Mouse (Mus musculus) frontal cortex, adult 2 months (tissue): ENCODE results near the gene Myom1. TPM values are rescaled to one million over a fixed set of nuclear protein-coding genes. Genes with fewer than 3 reads are reported as not detected.

Experiments
- DNase-seq, 2 experiments: peaks; one replicate each; pipeline ENCODE4 v3.0.0; 2022; ENCODE audit warnings: low spot score in 1 of 2; ENCODE audit errors: extremely low spot score in 1 of 2
- polyA plus RNA-seq: library from polyadenylated mRNA; depleted of rRNA; stranded (reverse); fragments of >200 nt; gene quantifications from 2 replicates; pipeline ENCODE4 v1.2.3, GENCODE M21; 2012

Gene Myom1
- polyA plus RNA-seq, 1 experiment, result 2.8 TPM

GRCm38 (mm10) chr17:71013105-71013504 is 10.7 kb downstream of the Myom1 start:
- no peak for DNase-seq

DNA sequence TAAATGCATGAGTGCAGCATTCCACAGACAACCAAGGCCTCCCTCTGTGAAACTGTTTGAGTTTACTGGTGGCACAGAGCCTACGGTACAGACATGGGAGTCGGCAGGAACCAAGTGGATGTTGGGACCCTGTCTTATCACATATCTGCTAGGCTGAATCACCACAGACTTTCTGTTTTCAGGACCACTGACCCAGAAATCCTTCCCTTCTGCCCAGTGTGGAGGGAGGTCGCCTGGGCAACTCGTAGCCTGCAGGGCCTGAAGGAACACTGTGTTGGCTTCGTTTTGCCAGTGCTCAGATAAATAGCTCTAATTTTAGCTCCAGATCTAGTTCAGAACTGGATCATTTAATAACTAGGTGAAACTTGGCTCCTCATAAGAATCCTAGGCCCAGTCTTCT is 12.5 kb downstream of the Myom1 start:
- DNase-seq, result no peak

DNA sequence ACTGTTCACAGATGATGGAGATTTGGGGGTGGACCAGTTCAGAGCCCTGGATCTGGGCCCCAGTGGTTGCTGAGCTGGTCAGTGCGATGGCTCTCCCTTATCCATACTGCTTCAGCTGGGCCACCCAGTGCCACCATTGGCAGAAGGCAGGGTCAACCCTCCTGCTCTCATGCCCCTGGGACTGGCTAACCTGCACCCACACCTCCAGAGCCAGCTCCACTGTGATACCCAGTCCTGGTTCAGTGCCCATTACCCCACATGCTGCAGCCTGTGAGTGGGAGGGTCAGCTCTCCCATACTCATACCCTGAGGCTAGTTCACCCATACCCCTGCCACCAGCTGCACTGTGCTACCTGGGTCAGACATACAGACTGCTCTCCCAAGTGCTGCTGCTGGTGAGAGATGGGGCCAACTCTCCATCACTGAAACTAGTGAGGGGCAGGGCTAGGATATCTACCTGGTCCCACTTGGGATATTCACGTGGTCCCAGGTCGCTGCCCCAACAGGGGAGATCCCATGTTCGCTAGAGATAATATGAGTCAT is 15.1 kb downstream of the Myom1 start:
- no peak for DNase-seq

GRCm38 (mm10) chr17:71018151-71018550 is 15.7 kb downstream of the Myom1 start:
- DNase-seq, result no peak

GRCm38 (mm10) chr17:71018616-71019308 is 16.3 kb downstream of the Myom1 start:
- no peak for DNase-seq

DNA sequence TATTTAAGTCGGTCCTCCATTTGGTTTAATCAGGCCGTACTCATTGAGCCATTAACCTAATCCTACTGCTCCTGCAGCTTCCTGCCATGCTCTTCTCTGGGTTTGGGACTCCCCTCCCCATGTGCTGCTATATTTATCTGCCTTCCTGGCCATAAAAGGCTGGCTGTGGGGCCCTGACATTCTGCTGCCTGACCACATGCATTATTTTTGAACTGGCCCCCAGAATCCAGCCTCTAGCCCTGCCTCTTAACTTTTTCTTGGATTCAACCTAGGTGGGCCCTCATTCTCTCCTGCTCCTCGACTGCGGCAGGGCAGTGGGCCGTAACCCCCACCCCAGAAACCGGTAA is 16.8 kb downstream of the Myom1 start:
- DNase-seq, result no peak

- DNase-seq, result no peak
These were observed 17.4 kb downstream of the Myom1 start for GRCm38 (mm10) chr17:71019860-71020259.

- DNase-seq, result no peak
These were observed 20.4 kb downstream of the Myom1 start for GRCm38 (mm10) chr17:71022841-71023240.

DNA sequence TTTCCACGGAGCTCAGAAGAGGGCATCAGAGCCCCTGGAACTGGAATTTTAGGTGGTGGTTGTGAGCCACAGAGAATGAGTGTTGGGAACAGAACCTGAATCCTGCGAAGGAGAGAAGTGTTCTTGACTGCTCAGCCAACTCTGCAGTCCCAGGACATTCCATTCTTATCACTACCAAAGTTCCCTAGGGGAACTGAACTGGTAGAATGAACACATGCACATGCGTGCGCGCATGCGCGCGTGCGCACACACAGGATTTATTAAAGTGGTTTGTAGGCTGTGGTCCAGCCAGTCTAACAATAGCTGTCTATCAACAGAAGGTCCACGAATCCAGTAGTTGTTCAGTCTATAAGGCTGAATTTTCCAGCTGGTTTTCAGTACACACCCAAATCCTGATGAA is 21.6 kb downstream of the Myom1 start:
- no peak for DNase-seq

DNA sequence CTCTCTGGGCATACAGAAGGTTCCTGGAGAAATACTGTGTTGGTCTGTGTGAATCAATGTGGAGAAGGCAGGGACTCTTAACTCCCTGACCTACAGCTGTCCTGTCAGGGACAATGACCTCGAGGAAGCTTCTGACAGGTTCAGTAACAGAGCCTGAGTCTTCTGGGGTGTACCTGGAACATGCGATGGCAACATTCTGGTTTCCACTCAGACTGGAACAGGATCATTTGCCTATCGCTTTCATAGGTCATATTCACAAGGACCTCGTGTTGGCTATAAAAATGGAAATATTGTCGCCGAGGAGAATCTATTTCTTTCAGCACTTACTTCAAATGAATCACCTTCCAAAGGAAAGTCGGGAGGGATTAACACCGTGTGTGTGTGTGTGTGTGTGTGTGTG is 23.5 kb downstream of the Myom1 start:
- no peak for DNase-seq

GRCm38 (mm10) chr17:71027186-71027585 is 24.8 kb downstream of the Myom1 start:
- no peak for DNase-seq

DNA sequence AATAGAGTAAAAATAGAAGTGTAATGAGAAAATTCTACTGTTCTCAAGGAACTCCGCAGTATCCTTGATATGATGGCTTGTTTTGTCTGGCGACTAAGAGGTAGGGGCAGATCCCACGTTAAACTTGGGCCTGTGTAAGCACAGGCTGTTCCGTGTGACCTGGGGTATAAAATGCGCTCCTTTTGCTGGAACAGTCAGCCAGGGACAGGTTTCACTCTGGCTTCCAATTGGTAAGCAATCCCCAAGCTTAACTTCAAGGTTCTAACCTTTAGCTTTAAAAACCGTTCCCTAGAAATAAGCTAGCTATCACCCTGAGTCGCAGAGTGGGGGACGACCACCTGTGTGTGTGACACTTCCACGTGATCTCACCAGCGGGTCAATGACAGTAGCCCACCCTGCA is 30.3 kb downstream of the Myom1 start:
- DNase-seq, result no peak

DNA sequence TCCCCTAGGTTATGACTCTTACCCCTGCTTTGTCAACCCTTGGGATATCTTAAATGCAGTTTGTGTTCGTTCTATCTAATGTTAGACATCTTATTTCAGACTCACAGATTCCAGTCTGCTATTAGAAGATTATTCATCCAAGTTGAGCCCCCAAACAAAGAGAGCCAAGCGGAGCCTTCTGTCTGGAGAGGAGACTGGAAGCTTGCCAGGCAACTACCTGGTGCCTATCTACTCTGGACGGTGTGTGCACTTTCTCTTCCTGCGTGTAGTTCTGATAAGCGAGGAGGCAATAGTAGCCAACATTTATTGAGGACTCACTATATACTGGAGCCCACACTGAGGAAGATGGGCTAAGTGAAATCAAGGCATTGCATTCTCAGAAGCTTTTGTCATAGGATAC is 32.0 kb downstream of the Myom1 start:
- no peak for DNase-seq

GRCm38 (mm10) chr17:71037188-71037587 is 34.8 kb downstream of the Myom1 start:
- DNase-seq, result no peak

GRCm38 (mm10) chr17:71038812-71039211 is 36.4 kb downstream of the Myom1 start:
- no peak for DNase-seq

GRCm38 (mm10) chr17:71039851-71040581 is 37.6 kb downstream of the Myom1 start:
- DNase-seq, result peak in 1 of 2 experiments; percentile 15

- no peak for DNase-seq
These were observed 38.1 kb downstream of the Myom1 start for GRCm38 (mm10) chr17:71040582-71040880.

- no peak for DNase-seq
These were observed 40.2 kb downstream of the Myom1 start for GRCm38 (mm10) chr17:71042645-71043044.

DNA sequence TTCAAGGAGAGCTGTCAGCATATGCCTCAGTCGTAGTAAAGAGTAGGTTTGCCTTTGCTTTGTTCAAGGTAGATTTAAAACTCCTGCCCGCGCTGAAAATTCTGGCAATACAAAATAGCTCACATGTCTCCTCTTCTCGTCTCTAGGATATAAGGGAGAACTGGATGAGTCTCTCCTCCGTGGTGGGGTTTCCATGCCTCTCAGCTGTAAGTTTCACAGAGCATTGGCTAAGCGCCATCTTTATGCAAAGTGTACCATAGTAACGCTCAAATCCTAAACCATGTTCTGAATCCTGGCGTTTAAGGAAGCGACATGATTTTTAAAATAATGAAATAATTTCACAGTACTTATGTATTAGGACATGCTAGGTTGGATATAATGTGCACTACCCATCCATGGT is 43.2 kb downstream of the Myom1 start:
- DNase-seq, result no peak

GRCm38 (mm10) chr17:71046856-71047255 is 44.4 kb downstream of the Myom1 start:
- no peak for DNase-seq

DNA sequence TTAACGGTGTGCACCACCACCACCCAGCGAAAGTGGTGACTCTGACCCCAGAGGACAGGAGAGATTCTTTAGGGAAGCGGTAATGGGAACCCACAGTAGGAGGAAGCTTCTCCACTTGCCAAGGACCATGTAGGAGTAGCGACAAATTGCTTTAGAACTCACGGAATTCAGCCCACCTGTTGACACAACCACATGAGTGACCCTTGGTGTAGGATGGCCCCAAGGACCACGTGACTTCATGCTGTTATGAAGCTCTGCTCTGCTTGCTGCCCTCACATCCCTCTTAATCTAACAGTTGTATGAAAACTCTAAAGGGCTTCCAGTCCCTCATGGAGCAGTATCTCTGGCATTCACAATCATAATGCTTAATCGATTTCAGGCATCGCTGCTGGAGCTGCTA is 46.9 kb downstream of the Myom1 start:
- DNase-seq, result no peak

- DNase-seq, result no peak
These were observed 50.8 kb downstream of the Myom1 start for GRCm38 (mm10) chr17:71053134-71053708.
